Mouse (Mus musculus): ENCODE data around the gene Nos1ap. TPM values are rescaled to one million over a fixed set of nuclear protein-coding genes. Genes with fewer than 3 reads are reported as not detected.
A peak's percentile ranks its signal among the peaks of the same experiment; 100 is the strongest.

Nos1ap gene
- polyA plus RNA-seq, 1 experiment = 146 TPM

DNA sequence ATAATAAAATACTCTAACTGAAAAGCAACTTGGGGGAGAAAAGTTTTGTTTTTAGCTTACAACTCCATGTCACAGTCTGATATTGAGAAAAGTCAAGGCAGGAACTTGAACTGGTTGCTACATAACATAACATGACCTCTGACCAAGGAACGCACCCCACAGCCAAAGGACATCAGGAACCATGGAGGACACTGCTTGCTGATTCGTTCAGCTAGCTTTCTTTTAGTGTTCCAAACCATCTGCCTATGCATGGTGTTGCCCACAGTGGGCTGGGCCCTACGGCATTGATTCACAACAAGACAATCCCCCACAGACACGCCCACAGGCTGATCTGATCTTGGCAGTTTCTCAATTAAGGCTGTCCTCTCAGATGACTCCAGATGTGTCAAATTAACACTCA lies 167.5 kb downstream of the Nos1ap start:
- no peak for TF ChIP-seq CTCF (IDR thresholded peaks at IDR 0.05; ENCODE audit: extremely low read depth, insufficient read depth, low read length)
- no peak for TF ChIP-seq POLR2A (IDR thresholded peaks at IDR 0.05; ENCODE audit: extremely low read depth, insufficient read depth, low read length)
- Histone ChIP-seq H3K27ac (ENCODE audit: insufficient read depth, low read length) (no peak overlapping the region), H3K4me3 (ENCODE audit: insufficient read depth, low read length) (no peak overlapping the region), H3K4me1 (ENCODE audit: control insufficient read depth, insufficient read depth, low read length) (peaks cover 7% of the 10 kb centered on the region)

DNA sequence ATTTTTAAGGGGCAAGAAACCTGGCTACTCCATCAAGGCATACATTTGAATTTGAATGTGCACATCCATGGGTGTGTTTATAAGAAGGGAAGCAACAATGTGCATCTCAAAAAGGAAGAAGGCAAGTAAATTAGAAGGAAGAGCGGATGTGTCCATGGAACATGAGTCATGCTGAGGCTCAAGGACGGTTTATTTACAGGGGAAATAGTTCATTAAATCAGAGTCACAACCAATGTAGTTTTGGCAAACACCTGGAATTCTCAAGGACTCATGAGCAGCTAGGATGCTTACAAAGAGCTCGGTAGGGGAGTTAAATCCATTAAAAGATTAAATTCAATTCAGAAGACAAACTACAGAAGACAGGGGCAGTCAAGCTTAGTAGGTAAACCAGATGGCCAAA lies 169.7 kb downstream of the Nos1ap start:
- Histone ChIP-seq H3K4me1 (ENCODE audit: control insufficient read depth, insufficient read depth, low read length) (peaks cover 5% of the 10 kb centered on the region), H3K4me3 (ENCODE audit: insufficient read depth, low read length) (no peak overlapping the region), H3K27ac (ENCODE audit: insufficient read depth, low read length) (no peak overlapping the region)
- no peak for TF ChIP-seq POLR2A (IDR thresholded peaks at IDR 0.05; ENCODE audit: extremely low read depth, insufficient read depth, low read length)
- TF ChIP-seq CTCF (IDR thresholded peaks at IDR 0.05; ENCODE audit: extremely low read depth, insufficient read depth, low read length) = no peak

DNA sequence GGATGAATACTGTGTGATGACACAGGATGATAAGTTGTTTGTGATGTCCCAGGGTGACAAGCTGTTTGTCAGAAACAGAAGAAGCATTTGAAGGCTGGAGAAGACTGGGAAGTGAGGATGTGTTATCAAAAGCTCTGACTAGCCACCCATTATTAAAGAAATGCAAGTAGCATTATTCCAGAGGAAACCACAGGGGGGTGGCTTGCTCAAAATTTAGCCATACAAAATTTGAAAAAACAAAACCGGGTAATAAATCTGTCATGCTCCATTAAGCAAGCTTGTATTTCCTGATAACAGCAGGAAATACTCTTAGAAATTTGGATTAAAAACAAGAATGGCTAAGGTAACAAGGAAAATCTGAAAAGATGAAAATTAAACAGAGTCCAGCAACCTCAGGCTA lies 171.5 kb downstream of the Nos1ap start:
- no peak overlapping the region for H3K4me3 ChIP-seq (ENCODE audit: insufficient read depth, low read length)
- TF ChIP-seq CTCF (IDR thresholded peaks at IDR 0.05; ENCODE audit: extremely low read depth, insufficient read depth, low read length) (no peak), POLR2A (IDR thresholded peaks at IDR 0.05; ENCODE audit: extremely low read depth, insufficient read depth, low read length) (no peak)
- H3K4me1 ChIP-seq (ENCODE audit: control insufficient read depth, insufficient read depth, low read length) = peaks cover 2% of the 10 kb centered on the region
- no peak overlapping the region for H3K27ac ChIP-seq (ENCODE audit: insufficient read depth, low read length)

DNA sequence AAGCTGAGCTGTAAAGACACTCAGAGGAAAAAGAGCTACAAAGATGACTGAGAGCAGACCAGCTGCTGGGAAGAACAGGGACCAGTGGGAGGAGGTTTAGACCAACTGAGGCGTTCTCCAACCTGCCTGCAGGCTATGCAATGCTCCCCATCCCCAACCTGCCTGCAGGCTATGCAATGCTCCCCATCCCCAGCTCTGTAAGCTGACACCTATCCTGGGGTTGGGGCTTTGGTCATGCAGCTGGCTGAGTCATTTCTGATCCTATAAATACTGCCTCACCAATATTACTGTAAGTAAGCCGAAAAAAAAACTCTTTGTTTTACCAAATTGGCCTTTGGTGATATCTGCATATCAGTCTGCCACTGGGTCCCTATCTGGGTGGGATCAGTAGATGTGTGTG lies 172.7 kb downstream of the Nos1ap start:
- Histone ChIP-seq H3K4me1 (ENCODE audit: control insufficient read depth, insufficient read depth, low read length) (peaks cover under 1% of the 10 kb centered on the region), H3K27ac (ENCODE audit: insufficient read depth, low read length) (no peak overlapping the region), H3K4me3 (ENCODE audit: insufficient read depth, low read length) (no peak overlapping the region)
- TF ChIP-seq POLR2A (IDR thresholded peaks at IDR 0.05; ENCODE audit: extremely low read depth, insufficient read depth, low read length) (no peak), CTCF (IDR thresholded peaks at IDR 0.05; ENCODE audit: extremely low read depth, insufficient read depth, low read length) (no peak)

DNA sequence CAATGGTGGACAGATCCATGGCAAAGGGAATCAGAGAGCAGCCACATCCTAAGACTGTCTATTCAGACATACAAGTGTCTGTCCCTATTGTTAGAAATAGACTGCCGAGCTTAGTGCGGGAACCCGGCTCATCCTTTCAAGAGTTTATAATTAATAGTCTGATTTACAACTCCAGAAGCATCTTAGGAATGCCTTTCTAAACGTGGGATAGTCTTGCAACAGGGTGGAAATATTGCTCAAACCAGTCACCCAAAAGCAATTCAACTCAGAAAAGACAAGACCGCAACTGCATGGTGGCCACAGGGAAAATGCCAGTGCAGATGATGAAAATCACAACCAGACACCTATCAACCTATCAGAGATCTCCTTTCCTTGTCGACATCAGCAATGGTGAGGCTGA lies 173.5 kb downstream of the Nos1ap start:
- TF ChIP-seq CTCF (IDR thresholded peaks at IDR 0.05; ENCODE audit: extremely low read depth, insufficient read depth, low read length) (no peak), POLR2A (IDR thresholded peaks at IDR 0.05; ENCODE audit: extremely low read depth, insufficient read depth, low read length) (no peak)

DNA sequence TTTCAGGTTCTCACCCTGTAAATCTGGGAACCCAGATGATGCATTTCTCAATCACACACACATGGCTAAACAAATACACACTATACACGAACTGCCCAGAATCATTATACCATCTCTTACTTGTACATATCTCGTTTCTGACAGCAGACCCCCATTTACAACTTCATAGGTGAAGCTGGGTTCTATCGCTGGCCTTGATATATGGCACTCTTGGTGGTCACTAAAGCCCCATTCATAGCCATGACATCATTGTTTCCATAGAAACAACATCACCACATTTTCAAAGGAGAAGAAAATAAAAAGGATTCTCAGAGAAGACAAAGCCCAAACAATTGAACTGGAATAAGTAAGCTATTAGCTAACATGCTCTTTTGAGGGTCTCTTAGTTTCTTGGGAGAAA lies 174.3 kb downstream of the Nos1ap start:
- Histone ChIP-seq H3K4me3 (ENCODE audit: insufficient read depth, low read length) (no peak overlapping the region), H3K27ac (ENCODE audit: insufficient read depth, low read length) (no peak overlapping the region), H3K4me1 (ENCODE audit: control insufficient read depth, insufficient read depth, low read length) (peaks cover 1% of the 10 kb centered on the region)
- no peak for TF ChIP-seq POLR2A (IDR thresholded peaks at IDR 0.05; ENCODE audit: extremely low read depth, insufficient read depth, low read length)
- no peak for TF ChIP-seq CTCF (IDR thresholded peaks at IDR 0.05; ENCODE audit: extremely low read depth, insufficient read depth, low read length)

More for the DNA sequence above, 173.5 kb downstream of the Nos1ap start:
- Histone ChIP-seq H3K27ac (ENCODE audit: insufficient read depth, low read length) (no peak overlapping the region), H3K4me3 (ENCODE audit: insufficient read depth, low read length) (no peak overlapping the region), H3K4me1 (ENCODE audit: control insufficient read depth, insufficient read depth, low read length) (peaks cover 1% of the 10 kb centered on the region)

DNA sequence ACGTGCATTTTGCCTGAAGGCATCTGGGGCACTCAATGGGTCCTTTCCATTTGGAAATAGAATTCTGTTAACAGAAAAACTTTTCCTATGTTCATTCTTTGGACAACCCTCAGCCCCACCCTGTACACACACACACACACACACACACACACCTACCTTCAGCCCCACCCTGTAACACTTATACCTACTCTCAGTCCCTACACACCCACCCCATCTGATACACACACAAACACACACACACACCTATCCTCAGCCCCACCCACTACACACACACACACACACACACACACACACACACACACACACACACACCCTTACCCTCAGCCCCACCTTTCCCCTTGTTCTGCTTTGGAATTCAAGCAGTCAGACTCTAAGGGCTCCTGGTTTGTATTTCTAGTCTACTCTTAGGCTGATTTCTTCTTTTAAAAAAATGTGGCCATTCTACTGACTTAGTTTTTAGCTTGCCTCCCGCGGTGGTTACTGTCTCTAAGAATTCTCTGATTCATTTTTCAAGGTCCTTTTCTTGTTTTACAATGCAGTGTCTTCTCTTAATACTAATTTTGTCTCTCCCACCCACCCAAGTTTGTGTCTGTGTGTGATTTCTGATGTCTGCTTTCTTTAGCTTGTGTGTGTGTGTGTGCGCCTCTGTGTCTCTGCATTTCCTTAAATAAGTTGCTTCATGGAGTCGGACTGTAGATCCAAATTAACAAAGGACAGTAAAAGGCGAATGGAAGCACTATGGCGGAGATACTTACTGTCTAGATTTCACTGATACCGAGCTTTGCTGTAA lies 179.1 kb downstream of the Nos1ap start:
- H3K27ac ChIP-seq (ENCODE audit: insufficient read depth, low read length) = peak overlapping the region; percentile 43; the same call in 1 of the 2 replicates

DNA sequence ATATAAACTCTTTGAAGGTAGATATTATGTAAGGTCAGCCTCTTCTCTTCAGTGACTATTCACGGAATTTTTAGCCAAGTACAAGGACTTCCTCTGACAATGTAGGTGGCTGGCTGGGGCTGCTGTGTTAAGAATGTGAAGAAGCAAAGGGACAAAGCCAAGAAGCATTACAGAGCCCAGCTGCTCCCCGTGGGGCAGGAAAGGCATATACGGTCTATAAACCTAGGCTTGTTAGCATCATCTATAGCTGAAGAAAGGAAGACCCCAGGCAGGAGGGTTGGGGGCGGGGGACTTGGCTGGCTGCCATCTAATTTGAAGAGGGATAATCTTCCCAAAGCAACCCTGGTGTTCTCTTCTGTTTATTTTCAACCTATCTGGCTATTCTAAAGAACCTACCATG lies 180.6 kb downstream of the Nos1ap start:
- no peak for TF ChIP-seq CTCF (IDR thresholded peaks at IDR 0.05; ENCODE audit: extremely low read depth, insufficient read depth, low read length)
- TF ChIP-seq POLR2A (IDR thresholded peaks at IDR 0.05; ENCODE audit: extremely low read depth, insufficient read depth, low read length) = no peak
- peak overlapping the region; percentile 70; the same call in 1 of the 2 replicates for H3K27ac ChIP-seq (ENCODE audit: insufficient read depth, low read length)

More for the DNA sequence above, 179.1 kb downstream of the Nos1ap start:
- peaks cover 7% of the 10 kb centered on the region for H3K4me1 ChIP-seq (ENCODE audit: control insufficient read depth, insufficient read depth, low read length)
- TF ChIP-seq CTCF (IDR thresholded peaks at IDR 0.05; ENCODE audit: extremely low read depth, insufficient read depth, low read length) = no peak
- no peak for TF ChIP-seq POLR2A (IDR thresholded peaks at IDR 0.05; ENCODE audit: extremely low read depth, insufficient read depth, low read length)
- H3K4me3 ChIP-seq (ENCODE audit: insufficient read depth, low read length) = no peak overlapping the region

DNA sequence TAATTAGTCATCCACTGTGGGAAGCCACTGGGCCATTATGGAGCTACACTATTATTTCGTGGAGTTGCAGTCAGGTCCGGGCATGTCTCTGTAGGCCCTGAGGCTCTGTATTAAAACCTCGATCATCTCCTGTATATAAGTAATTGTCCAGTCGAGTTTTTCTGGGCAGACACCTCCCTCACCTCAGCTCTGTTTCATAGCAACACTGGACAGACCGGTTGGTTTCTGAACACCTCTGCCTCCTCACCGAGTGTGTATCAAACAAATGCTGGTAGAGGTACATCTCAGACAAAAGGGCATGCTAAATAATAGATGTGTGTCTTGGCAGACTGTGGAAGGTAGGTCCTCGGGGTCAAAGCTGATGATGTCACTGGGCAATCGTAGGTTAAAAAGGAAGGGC lies 182.7 kb downstream of the Nos1ap start:
- no peak overlapping the region for H3K4me3 ChIP-seq (ENCODE audit: insufficient read depth, low read length)
- TF ChIP-seq CTCF (IDR thresholded peaks at IDR 0.05; ENCODE audit: extremely low read depth, insufficient read depth, low read length) (no peak), POLR2A (IDR thresholded peaks at IDR 0.05; ENCODE audit: extremely low read depth, insufficient read depth, low read length) (no peak)
- 0 out of 2 replicates have a peak overlapping the region, but pooled peaks have one; percentile 45 for H3K27ac ChIP-seq (ENCODE audit: insufficient read depth, low read length)
- H3K4me1 ChIP-seq (ENCODE audit: control insufficient read depth, insufficient read depth, low read length) = peaks cover 17% of the 10 kb centered on the region

More for the DNA sequence above, 180.6 kb downstream of the Nos1ap start:
- Histone ChIP-seq H3K4me1 (ENCODE audit: control insufficient read depth, insufficient read depth, low read length) (peaks cover 9% of the 10 kb centered on the region), H3K4me3 (ENCODE audit: insufficient read depth, low read length) (no peak overlapping the region)

DNA sequence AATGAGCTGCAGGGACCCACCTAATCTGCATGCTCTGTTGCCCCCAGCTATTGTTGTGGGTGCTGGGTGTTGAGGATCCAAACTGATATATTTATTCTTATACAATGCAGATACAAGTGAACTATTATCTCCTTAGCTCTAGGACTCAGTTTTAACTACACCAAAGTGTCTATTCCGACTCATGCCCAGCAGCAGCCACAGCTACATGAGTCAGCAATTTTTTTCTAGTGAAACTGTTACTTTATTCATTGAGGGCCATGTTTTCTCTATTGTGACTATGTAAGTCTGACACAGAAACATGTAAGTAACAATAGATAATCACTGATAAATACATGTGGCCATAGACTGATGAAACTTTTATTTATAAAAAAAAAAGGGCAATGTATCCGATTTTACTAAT lies 184.5 kb downstream of the Nos1ap start:
- Histone ChIP-seq H3K27ac (ENCODE audit: insufficient read depth, low read length) (peak overlapping the region; percentile 5; the same call in 1 of the 2 replicates), H3K4me3 (ENCODE audit: insufficient read depth, low read length) (no peak overlapping the region), H3K4me1 (ENCODE audit: control insufficient read depth, insufficient read depth, low read length) (peaks cover 21% of the 10 kb centered on the region)
- TF ChIP-seq POLR2A (IDR thresholded peaks at IDR 0.05; ENCODE audit: extremely low read depth, insufficient read depth, low read length) (no peak), CTCF (IDR thresholded peaks at IDR 0.05; ENCODE audit: extremely low read depth, insufficient read depth, low read length) (no peak)
